Mouse (Mus musculus) midbrain, postnatal 0 days (tissue): ENCODE data around the gene Nelfe. TPM values are rescaled to one million over a fixed set of nuclear protein-coding genes. Genes with fewer than 3 reads are reported as not detected.
A peak's percentile ranks its signal among the peaks of the same experiment; 100 is the strongest.

Experiments used
- ATAC-seq: fragments of 200-750 bp; cut with Nextera tagmentation; 2 replicates; pipeline ENCODE4 v1.8.0; 2017; ENCODE audit warnings: moderate number of reproducible peaks, mild to moderate bottlenecking, moderate TSS enrichment, moderate library complexity; ENCODE audit not compliant: low FRiP score
- DNase-seq: peaks from one replicate; pipeline ENCODE4 v3.0.0-alpha.2; 2015; ENCODE audit warnings: low spot score
- H3K27ac ChIP-seq: fragments of 300-500 bp; sonication (generic); 2 replicates; pipeline ENCODE4 v1.5.1; 2014; ENCODE audit warnings: low read depth, mild to moderate bottlenecking, low read length, mixed read lengths
- H3K27me3 ChIP-seq: fragments of 300-500 bp; sonication (generic); 2 replicates; pipeline ENCODE4 v1.6.1; 2014; ENCODE audit warnings: low read length, control low read depth, mixed read lengths; ENCODE audit not compliant: insufficient read depth
- H3K36me3 ChIP-seq: fragments of 300-500 bp; sonication (generic); 2 replicates; pipeline ENCODE4 v1.6.1; 2014; ENCODE audit warnings: low read length, control low read depth, mixed read lengths; ENCODE audit not compliant: insufficient read depth
- H3K4me1 ChIP-seq: fragments of 300-500 bp; sonication (generic); 2 replicates; pipeline ENCODE4 v1.6.1; 2014; ENCODE audit warnings: mild to moderate bottlenecking, control low read depth, antibody characterized with exemption, low read length, mixed read lengths; ENCODE audit not compliant: insufficient read depth
- H3K4me2 ChIP-seq: fragments of 300-500 bp; sonication (generic); 2 replicates; pipeline ENCODE4 v1.6.1; 2014; ENCODE audit warnings: low read depth, mild to moderate bottlenecking, low read length, mixed read lengths; ENCODE audit not compliant: poor library complexity, severe bottlenecking
- H3K4me3 ChIP-seq: fragments of 300-500 bp; sonication (generic); 2 replicates; pipeline ENCODE4 v1.5.1; 2014; ENCODE audit warnings: low read depth, mild to moderate bottlenecking, low read length, moderate library complexity
- H3K9ac ChIP-seq: fragments of 300-500 bp; sonication (generic); replicated peaks from 2 replicates; pipeline ENCODE4 v1.6.1; 2014; ENCODE audit warnings: mild to moderate bottlenecking, low read length, moderate library complexity, mixed read lengths; ENCODE audit not compliant: poor library complexity, severe bottlenecking
- H3K9me3 ChIP-seq: fragments of 300-500 bp; sonication (generic); 2 replicates; pipeline ENCODE4 v1.6.1; 2016; ENCODE audit warnings: low read length, control low read depth
- CTCF ChIP-seq: IDR thresholded peaks from 2 replicates; pipeline ENCODE4 v1.5.1; 2016; ENCODE audit warnings: antibody characterized with exemption, mild to moderate bottlenecking
- WGBS: fragments of 180-500 bp; shearing (Covaris S2); extraction: QIAGEN DNeasy Blood & Tissue Kit; methylation state at CpG from one replicate; pipeline ENCODE4 v1.1.7; 2014; 5-methylcytosine and 5-hydroxymethylcytosine counted together
- polyA plus RNA-seq: library from polyadenylated mRNA; unstranded; fragments of >200 nt; fragmentation: Nextera tagmentation; extraction: Ambion mirVana; gene quantifications from 2 replicates; pipeline ENCODE4 v1.2.1, GENCODE M21; 2015
- total RNA-seq: library from RNA; depleted of rRNA; stranded (reverse); fragments of >200 nt; gene quantifications from 2 replicates; pipeline ENCODE4 v1.2.3, GENCODE M21; 2014

The Nelfe gene
- total and polyA plus RNA-seq, 2 experiments from 2014 or later = 35.1 to 60.2 TPM

- no peaks in the 10 kb centered on the region for H3K9me3 ChIP-seq
- no peaks in the 10 kb centered on the region for H3K27me3 ChIP-seq
- no peak for ATAC-seq
- peak overlapping the region; percentile 65 for H3K4me2 ChIP-seq
- 68% methylated on average over 12 of the region's 12 CpGs for WGBS
- peak overlapping the region; percentile 76 for H3K27ac ChIP-seq
- DNase-seq = no peak
- H3K4me1 ChIP-seq = peaks cover 18% of the 10 kb centered on the region
- TF ChIP-seq CTCF = no peak
- H3K4me3 ChIP-seq = peak overlapping the region; percentile 71
- no peaks in the 10 kb centered on the region for H3K36me3 ChIP-seq
- H3K9ac ChIP-seq = peak overlapping the region; percentile 33; the same call in 1 of the 2 replicates
Observed at GRCm38 (mm10) chr17:34893072-34893824, 43.1 kb downstream of the Nelfe start.

- Histone ChIP-seq H3K36me3 (no peaks in the 10 kb centered on the region), H3K9me3 (no peaks in the 10 kb centered on the region), H3K9ac (peak overlapping the region; percentile 88), H3K27ac (peak overlapping the region; percentile 92), H3K4me3 (peak overlapping the region; percentile 71), H3K4me2 (peak overlapping the region; percentile 65), H3K27me3 (no peaks in the 10 kb centered on the region), H3K4me1 (peaks cover 18% of the 10 kb centered on the region)
- ATAC-seq = peak; percentile 90
- TF ChIP-seq CTCF = peak; percentile 47
- peak; percentile 98 for DNase-seq
- WGBS = under 1% methylated on average over 26 of the region's 51 CpGs
Observed at GRCm38 (mm10) chr17:34894074-34894597, 43.9 kb downstream of the Nelfe start.

GRCm38 (mm10) chr17:34894801-34895530, 44.8 kb downstream of the Nelfe start:
- no peaks in the 10 kb centered on the region for H3K36me3 ChIP-seq
- peak overlapping the region; percentile 92 for H3K27ac ChIP-seq
- H3K27me3 ChIP-seq = no peaks in the 10 kb centered on the region
- peak; percentile 55 for ATAC-seq
- 3% methylated on average over 44 of the region's 51 CpGs for WGBS
- peaks cover 18% of the 10 kb centered on the region for H3K4me1 ChIP-seq
- peak overlapping the region; percentile 71 for H3K4me3 ChIP-seq
- H3K9me3 ChIP-seq = no peaks in the 10 kb centered on the region
- H3K9ac ChIP-seq = peak overlapping the region; percentile 88
- peak; percentile 31 for DNase-seq
- H3K4me2 ChIP-seq = peak overlapping the region; percentile 65
- TF ChIP-seq CTCF = no peak

- peak overlapping the region; percentile 71 for H3K4me3 ChIP-seq
- H3K9me3 ChIP-seq = no peaks in the 10 kb centered on the region
- H3K9ac ChIP-seq = peak overlapping the region; percentile 88; the same call in 1 of the 2 replicates
- no peaks in the 10 kb centered on the region for H3K27me3 ChIP-seq
- WGBS = 84% methylated on average over 15 of the region's 15 CpGs
- DNase-seq (no peak), ATAC-seq (no peak)
- peaks cover 18% of the 10 kb centered on the region for H3K4me1 ChIP-seq
- H3K36me3 ChIP-seq = no peaks in the 10 kb centered on the region
- H3K27ac ChIP-seq = peak overlapping the region; percentile 51; the same call in 1 of the 2 replicates
- no peak for TF ChIP-seq CTCF
- peak overlapping the region; percentile 65 for H3K4me2 ChIP-seq
Observed at GRCm38 (mm10) chr17:34895724-34896123, 45.5 kb downstream of the Nelfe start.

DNA sequence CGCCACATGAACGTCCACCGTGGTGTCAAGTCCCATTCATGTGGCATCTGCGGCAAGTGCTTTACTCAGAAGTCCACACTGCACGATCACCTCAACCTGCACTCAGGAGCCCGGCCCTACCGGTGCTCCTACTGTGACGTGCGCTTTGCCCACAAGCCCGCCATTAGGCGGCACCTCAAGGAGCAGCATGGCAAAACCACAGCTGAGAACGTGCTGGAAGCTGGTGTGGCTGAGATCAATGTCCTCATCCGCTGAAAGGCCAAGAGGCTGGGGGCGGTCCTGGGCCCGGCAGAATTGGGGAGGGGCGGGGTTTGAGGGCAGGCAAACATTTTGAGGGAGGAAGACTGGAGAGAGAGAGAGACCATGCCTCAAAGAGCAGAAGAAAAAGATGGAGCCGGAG, 46.2 kb downstream of the Nelfe start:
- DNase-seq = no peak
- Histone ChIP-seq H3K9me3 (no peaks in the 10 kb centered on the region), H3K27me3 (no peaks in the 10 kb centered on the region), H3K4me2 (peak overlapping the region; percentile 65; the same call in 1 of the 2 replicates), H3K4me1 (peaks cover 18% of the 10 kb centered on the region), H3K9ac (no peak overlapping the region), H3K36me3 (no peaks in the 10 kb centered on the region), H3K27ac (no peak overlapping the region; the same call in 1 of the 2 replicates), H3K4me3 (no peak overlapping the region)
- no peak for TF ChIP-seq CTCF
- no peak for ATAC-seq
- 85% methylated on average over 17 of the region's 17 CpGs for WGBS
